Mouse (Mus musculus) embryonic facial prominence, embryonic 12.5 days (tissue): ENCODE measurements at regions not wholly inside any gene's neighbourhood (a gene's known extent, or its start where the extent isn't known, plus 50 kb on each side); places are given as distances from the start of the nearest gene placed in this dataset.

Source experiments
- ATAC-seq: fragments of 200-750 bp; cut with Nextera tagmentation; 2 replicates; pipeline ENCODE4 v1.8.0; 2017; ENCODE audit not compliant: insufficient number of reproducible peaks, insufficient read depth, low FRiP score, low TSS enrichment
- H3K27ac ChIP-seq: fragments of 300-500 bp; sonication (generic); 2 replicates; pipeline ENCODE4 v1.5.1; 2016; ENCODE audit warnings: mild to moderate bottlenecking
- H3K27me3 ChIP-seq: fragments of 300-500 bp; sonication (generic); 2 replicates; pipeline ENCODE4 v1.6.1; 2016; ENCODE audit warnings: mild to moderate bottlenecking, moderate library complexity
- H3K36me3 ChIP-seq: fragments of 300-500 bp; sonication (generic); 2 replicates; pipeline ENCODE4 v1.6.1; 2016; ENCODE audit warnings: mild to moderate bottlenecking
- H3K4me1 ChIP-seq: fragments of 300-500 bp; sonication (generic); 2 replicates; pipeline ENCODE4 v1.6.1; 2016
- H3K4me2 ChIP-seq: fragments of 300-500 bp; sonication (generic); replicated peaks from 2 replicates; pipeline ENCODE4 v1.6.1; 2016; ENCODE audit warnings: mild to moderate bottlenecking, moderate library complexity
- H3K4me3 ChIP-seq: fragments of 300-500 bp; sonication (generic); 2 replicates; pipeline ENCODE4 v1.5.1; 2016; ENCODE audit warnings: mild to moderate bottlenecking
- H3K9ac ChIP-seq: fragments of 300-500 bp; sonication (generic); 2 replicates; pipeline ENCODE4 v1.6.1; 2016; ENCODE audit warnings: mild to moderate bottlenecking, moderate library complexity
- H3K9me3 ChIP-seq: fragments of 300-500 bp; sonication (generic); 2 replicates; pipeline ENCODE4 v1.6.1; 2016; ENCODE audit warnings: mild to moderate bottlenecking, moderate library complexity
- WGBS: fragments of 180-500 bp; shearing (Covaris S2); methylation state at CpG from one replicate; pipeline ENCODE4 v1.1.7; 2016; 5-methylcytosine and 5-hydroxymethylcytosine counted together

DNA sequence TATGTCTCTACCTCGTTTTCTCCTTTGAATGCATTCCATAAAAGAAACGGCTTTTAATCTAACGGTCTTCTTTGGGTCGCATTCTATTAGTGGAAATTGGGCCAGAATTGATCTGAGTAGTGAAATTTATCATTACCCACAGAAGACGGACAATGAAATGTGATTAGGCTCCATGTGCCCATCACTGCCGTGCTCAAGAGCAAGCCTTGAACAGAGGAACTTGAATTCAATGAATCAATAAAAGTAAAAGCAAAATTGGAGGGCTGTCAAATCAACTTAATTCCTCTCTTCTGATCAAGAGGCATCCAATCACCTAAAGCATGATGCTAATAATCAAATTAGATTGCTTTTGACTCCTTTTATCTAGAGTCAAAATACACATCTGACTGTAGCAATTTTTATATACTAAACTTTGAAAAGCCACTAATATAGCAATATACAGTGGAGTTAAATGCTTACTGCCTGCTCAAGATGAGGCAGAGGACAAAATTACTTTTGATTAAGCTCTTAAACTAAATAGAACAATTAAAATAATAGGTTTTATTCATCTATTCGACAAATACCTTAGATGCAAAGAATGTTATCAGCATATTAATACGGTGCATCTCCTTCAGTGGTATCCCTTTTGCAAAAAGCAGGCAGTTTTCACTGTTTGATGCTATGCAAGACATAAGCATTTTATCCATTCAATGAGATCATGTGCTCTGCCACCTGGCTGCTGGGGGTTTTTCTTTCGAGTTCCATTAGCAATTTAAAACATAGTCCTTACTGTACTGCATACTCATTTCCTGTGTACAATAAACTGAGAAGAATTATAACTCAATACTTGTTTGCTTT lies 321.5 kb upstream of the Robo2 start:
- no peak overlapping the region for H3K27ac ChIP-seq
- no peaks in the 10 kb centered on the region for H3K27me3 ChIP-seq
- H3K9ac ChIP-seq = no peak overlapping the region
- H3K9me3 ChIP-seq = no peaks in the 10 kb centered on the region
- H3K36me3 ChIP-seq = no peaks in the 10 kb centered on the region
- 79% methylated on average over 9 of the region's 9 CpGs for WGBS
- H3K4me3 ChIP-seq = no peak overlapping the region
- no peak for ATAC-seq
- H3K4me1 ChIP-seq = no peaks in the 10 kb centered on the region
- no peak overlapping the region for H3K4me2 ChIP-seq

DNA sequence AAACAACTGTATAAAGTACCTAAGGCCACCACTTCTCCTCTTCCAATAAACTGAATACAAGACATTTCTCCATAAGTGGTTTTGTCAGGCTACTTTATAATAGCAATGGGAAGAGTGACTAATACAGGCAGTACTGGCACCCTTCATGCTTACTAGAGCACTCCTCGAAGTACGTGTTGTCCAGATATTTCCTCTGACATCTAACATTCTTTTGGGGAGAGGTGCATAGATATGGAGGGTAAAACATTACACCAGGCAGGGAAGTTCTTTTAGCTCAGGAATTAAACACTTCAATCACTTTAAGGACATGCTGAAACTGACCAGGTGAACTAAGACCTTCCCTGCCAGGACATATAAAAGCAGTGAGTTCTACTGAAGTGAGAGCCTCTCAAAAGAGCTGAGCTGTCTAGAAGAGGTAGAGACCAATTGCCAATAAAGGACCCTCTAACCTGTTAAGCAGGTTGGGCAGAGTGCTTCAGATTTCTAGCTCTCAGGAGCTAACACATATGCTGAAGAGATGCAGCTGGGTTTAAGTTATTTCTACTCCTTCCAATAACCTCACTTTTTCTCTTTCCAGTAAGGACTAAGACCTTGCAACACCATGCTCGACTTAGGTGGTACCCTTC lies 318.7 kb upstream of the Robo2 start:
- H3K36me3 ChIP-seq = no peaks in the 10 kb centered on the region
- no peak overlapping the region for H3K4me2 ChIP-seq
- H3K9ac ChIP-seq = no peak overlapping the region
- no peak overlapping the region for H3K4me3 ChIP-seq
- H3K27me3 ChIP-seq = no peaks in the 10 kb centered on the region
- no peak overlapping the region for H3K27ac ChIP-seq
- WGBS = 78% methylated on average over 3 of the region's 3 CpGs
- no peaks in the 10 kb centered on the region for H3K9me3 ChIP-seq
- ATAC-seq = no peak
- H3K4me1 ChIP-seq = no peaks in the 10 kb centered on the region

GRCm38 (mm10) chr16:74723217-74723616 lies 311.6 kb upstream of the Robo2 start:
- H3K4me1 ChIP-seq = 0 out of 2 replicates have a peak, but pooled peaks cover 4% of the 10 kb centered on the region
- ATAC-seq = no peak
- no peaks in the 10 kb centered on the region for H3K9me3 ChIP-seq
- no peaks in the 10 kb centered on the region for H3K27me3 ChIP-seq
- no peak overlapping the region for H3K4me3 ChIP-seq
- 46% methylated on average over 1 of the region's 1 CpGs for WGBS
- H3K27ac ChIP-seq = no peak overlapping the region
- H3K36me3 ChIP-seq = no peaks in the 10 kb centered on the region
- H3K4me2 ChIP-seq = no peak overlapping the region
- no peak overlapping the region for H3K9ac ChIP-seq

DNA sequence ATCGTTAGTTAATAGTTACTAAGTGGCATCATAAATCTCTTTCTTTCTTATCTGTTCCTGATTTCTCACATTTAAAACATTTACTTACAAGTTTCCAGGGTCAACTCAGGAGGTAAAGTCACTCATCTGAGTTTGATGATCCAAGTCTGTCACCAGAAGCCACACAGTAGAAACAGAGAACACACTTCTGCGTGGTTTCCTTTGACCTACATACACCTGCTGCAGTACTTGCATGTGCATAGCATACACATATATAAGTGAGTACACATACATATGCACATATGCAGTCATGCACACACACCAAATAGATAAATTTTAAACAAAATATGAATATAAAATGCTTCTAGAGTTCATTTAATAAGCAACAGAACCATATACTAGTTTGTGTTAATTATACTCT lies 306.5 kb upstream of the Robo2 start:
- H3K9ac ChIP-seq = no peak overlapping the region
- no peak overlapping the region for H3K4me3 ChIP-seq
- 78% methylated on average over 2 of the region's 2 CpGs for WGBS
- no peaks in the 10 kb centered on the region for H3K36me3 ChIP-seq
- no peaks in the 10 kb centered on the region for H3K27me3 ChIP-seq
- no peaks in the 10 kb centered on the region; the same call in 1 of the 2 replicates for H3K4me1 ChIP-seq
- no peak overlapping the region for H3K27ac ChIP-seq
- H3K9me3 ChIP-seq = no peaks in the 10 kb centered on the region
- H3K4me2 ChIP-seq = no peak overlapping the region
- no peak for ATAC-seq

- H3K9ac ChIP-seq = no peak overlapping the region
- 95% methylated on average over 1 of the region's 1 CpGs for WGBS
- H3K4me3 ChIP-seq = no peak overlapping the region
- no peaks in the 10 kb centered on the region for H3K27me3 ChIP-seq
- no peak for ATAC-seq
- no peaks in the 10 kb centered on the region; the same call in 1 of the 2 replicates for H3K4me1 ChIP-seq
- H3K36me3 ChIP-seq = no peaks in the 10 kb centered on the region
- H3K9me3 ChIP-seq = no peaks in the 10 kb centered on the region
- no peak overlapping the region for H3K27ac ChIP-seq
- no peak overlapping the region for H3K4me2 ChIP-seq
Observed at GRCm38 (mm10) chr16:74717622-74718021, 306.0 kb upstream of the Robo2 start.

DNA sequence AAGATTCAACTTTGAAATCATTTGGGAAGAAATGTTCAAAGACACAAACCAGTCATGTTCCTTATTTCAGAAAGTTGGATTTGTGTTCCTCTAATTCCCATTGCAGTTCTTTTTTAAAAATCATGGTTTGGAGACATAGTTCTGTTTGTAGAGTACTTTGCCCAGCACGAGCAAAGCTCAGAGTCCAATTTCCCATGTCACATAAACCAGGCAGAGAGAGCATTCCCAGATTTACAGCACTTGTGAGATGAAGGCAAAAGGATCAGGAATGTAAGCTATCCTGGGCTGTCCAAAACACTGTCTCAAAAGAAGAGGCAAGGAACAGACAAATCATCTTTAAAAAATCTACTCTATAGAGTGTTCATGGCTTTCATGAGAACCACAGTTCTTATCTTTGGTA lies 303.3 kb upstream of the Robo2 start:
- no peak overlapping the region for H3K27ac ChIP-seq
- H3K4me1 ChIP-seq = no peaks in the 10 kb centered on the region; the same call in 1 of the 2 replicates
- H3K27me3 ChIP-seq = no peaks in the 10 kb centered on the region
- H3K9me3 ChIP-seq = no peaks in the 10 kb centered on the region
- H3K4me2 ChIP-seq = no peak overlapping the region
- no peaks in the 10 kb centered on the region for H3K36me3 ChIP-seq
- WGBS = 56% methylated on average over 1 of the region's 1 CpGs
- H3K9ac ChIP-seq = no peak overlapping the region
- no peak overlapping the region for H3K4me3 ChIP-seq
- no peak for ATAC-seq

- no peaks in the 10 kb centered on the region for H3K9me3 ChIP-seq
- no peak overlapping the region for H3K4me3 ChIP-seq
- no peak overlapping the region for H3K4me2 ChIP-seq
- H3K9ac ChIP-seq = no peak overlapping the region
- no peak for ATAC-seq
- H3K27ac ChIP-seq = no peak overlapping the region
- H3K4me1 ChIP-seq = no peaks in the 10 kb centered on the region; the same call in 1 of the 2 replicates
- H3K36me3 ChIP-seq = no peaks in the 10 kb centered on the region
- H3K27me3 ChIP-seq = no peaks in the 10 kb centered on the region
- 53% methylated on average over 6 of the region's 6 CpGs for WGBS
Observed at GRCm38 (mm10) chr16:74712515-74712914, 300.9 kb upstream of the Robo2 start.

GRCm38 (mm10) chr16:74702067-74702466 lies 290.4 kb upstream of the Robo2 start:
- H3K27me3 ChIP-seq = no peaks in the 10 kb centered on the region
- 83% methylated on average over 3 of the region's 3 CpGs for WGBS
- no peak for ATAC-seq
- H3K36me3 ChIP-seq = no peaks in the 10 kb centered on the region
- H3K4me2 ChIP-seq = no peak overlapping the region
- no peak overlapping the region for H3K9ac ChIP-seq
- no peak overlapping the region for H3K27ac ChIP-seq
- no peaks in the 10 kb centered on the region for H3K9me3 ChIP-seq
- no peak overlapping the region for H3K4me3 ChIP-seq
- no peaks in the 10 kb centered on the region for H3K4me1 ChIP-seq

- no peaks in the 10 kb centered on the region for H3K27me3 ChIP-seq
- H3K9me3 ChIP-seq = no peaks in the 10 kb centered on the region
- no peaks in the 10 kb centered on the region for H3K4me1 ChIP-seq
- H3K9ac ChIP-seq = no peak overlapping the region
- no peak overlapping the region for H3K4me3 ChIP-seq
- no peaks in the 10 kb centered on the region for H3K36me3 ChIP-seq
- no peak overlapping the region for H3K4me2 ChIP-seq
- no peak for ATAC-seq
- WGBS = 33% methylated on average over 3 of the region's 3 CpGs
- H3K27ac ChIP-seq = no peak overlapping the region
Observed at GRCm38 (mm10) chr16:74683371-74683770, 271.7 kb upstream of the Robo2 start.

DNA sequence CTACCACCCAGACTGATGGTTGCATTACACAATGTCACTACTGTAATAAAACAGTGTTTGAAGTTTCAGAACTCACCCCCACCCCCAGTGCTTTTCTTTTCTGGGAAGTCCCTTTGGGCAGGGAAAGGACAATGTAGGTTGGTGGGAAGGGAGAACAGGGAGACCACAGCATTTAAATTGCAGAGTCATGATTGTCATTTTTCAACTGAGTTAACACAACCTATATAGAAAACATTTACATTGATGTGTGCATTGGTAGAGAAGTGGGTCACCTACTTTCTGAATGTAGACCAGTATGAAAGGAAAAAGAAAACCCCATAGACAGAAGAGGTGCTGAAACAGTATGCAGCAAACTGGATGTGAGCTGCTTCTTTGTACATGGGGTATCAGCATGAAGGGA lies 264.0 kb upstream of the Robo2 start:
- Histone ChIP-seq H3K27me3 (no peaks in the 10 kb centered on the region), H3K4me2 (no peak overlapping the region), H3K9me3 (no peaks in the 10 kb centered on the region), H3K9ac (no peak overlapping the region), H3K27ac (no peak overlapping the region), H3K4me1 (no peaks in the 10 kb centered on the region), H3K36me3 (no peaks in the 10 kb centered on the region), H3K4me3 (no peak overlapping the region)
- no peak for ATAC-seq

- no peak overlapping the region for H3K4me2 ChIP-seq
- no peak for ATAC-seq
- WGBS = 55% methylated on average over 3 of the region's 3 CpGs
Observed at GRCm38 (mm10) chr16:74671466-74671865, 259.8 kb upstream of the Robo2 start.

GRCm38 (mm10) chr16:74664337-74664736 lies 252.7 kb upstream of the Robo2 start:
- ATAC-seq = no peak
- H3K4me1 ChIP-seq = no peaks in the 10 kb centered on the region
- H3K9me3 ChIP-seq = no peaks in the 10 kb centered on the region
- 56% methylated on average over 1 of the region's 1 CpGs for WGBS
- no peak overlapping the region for H3K4me3 ChIP-seq
- H3K9ac ChIP-seq = no peak overlapping the region
- H3K36me3 ChIP-seq = no peaks in the 10 kb centered on the region
- H3K27me3 ChIP-seq = no peaks in the 10 kb centered on the region
- no peak overlapping the region for H3K4me2 ChIP-seq
- no peak overlapping the region for H3K27ac ChIP-seq

More at GRCm38 (mm10) chr16:74671466-74671865, 259.8 kb upstream of the Robo2 start:
- Histone ChIP-seq H3K27me3 (no peaks in the 10 kb centered on the region), H3K4me1 (no peaks in the 10 kb centered on the region), H3K4me3 (no peak overlapping the region), H3K9ac (no peak overlapping the region), H3K36me3 (no peaks in the 10 kb centered on the region), H3K9me3 (no peaks in the 10 kb centered on the region), H3K27ac (no peak overlapping the region)
